Mouse (Mus musculus) myocyte (in vitro differentiated cells): Measurements from ENCODE around the gene Ddx54.

ENCODE experiments used
- CEBPB ChIP-seq: IDR thresholded peaks from 2 replicates; pipeline ENCODE4 v1.6.1; 2011; ENCODE audit warnings: mild to moderate bottlenecking, moderate library complexity; ENCODE audit not compliant: poor library complexity, insufficient read depth, severe bottlenecking
- E2F4 ChIP-seq: IDR thresholded peaks from one replicate; pipeline ENCODE4 v1.6.1; 2011; ENCODE audit warnings: mild to moderate bottlenecking, control low read depth, moderate library complexity; ENCODE audit not compliant: insufficient read depth
- MAX ChIP-seq: IDR thresholded peaks from one replicate; pipeline ENCODE4 v1.6.1; 2011; ENCODE audit warnings: low read depth, mild to moderate bottlenecking, control low read depth
- MYOD1 ChIP-seq, 3 experiments: IDR thresholded peaks; one replicate each; pipeline ENCODE4 v1.6.1; 2011; ENCODE audit warnings: control low read depth in 2 of 3, low read depth in 2 of 3, mild to moderate bottlenecking in 2 of 3, moderate library complexity in 1 of 3; ENCODE audit not compliant: insufficient read length in 2 of 3, control insufficient read depth in 1 of 3
- MYOG ChIP-seq, 3 experiments: IDR thresholded peaks; one replicate each; pipeline ENCODE4 v1.6.1; 2011; ENCODE audit warnings: control low read depth in 2 of 3, low read depth in 2 of 3, mild to moderate bottlenecking in 2 of 3; ENCODE audit not compliant: insufficient read length in 2 of 3, control insufficient read depth in 1 of 3, insufficient read depth in 1 of 3
- POLR2A ChIP-seq: IDR thresholded peaks from one replicate; pipeline ENCODE4 v1.6.1; 2011; ENCODE audit warnings: low read depth, mild to moderate bottlenecking, control low read depth, moderate library complexity; ENCODE audit not compliant: insufficient read length
- POLR2AphosphoS2 ChIP-seq: IDR thresholded peaks from one replicate; pipeline ENCODE4 v1.6.1; 2011; ENCODE audit warnings: low read depth, control low read depth; ENCODE audit not compliant: insufficient read length
- REST ChIP-seq: IDR thresholded peaks from one replicate; pipeline ENCODE4 v1.6.1; 2011; ENCODE audit warnings: mild to moderate bottlenecking, control low read depth, moderate library complexity; ENCODE audit not compliant: insufficient read depth, insufficient read length
- SRF ChIP-seq: IDR thresholded peaks from one replicate; pipeline ENCODE4 v1.6.1; 2011; ENCODE audit warnings: low read depth; ENCODE audit not compliant: control insufficient read depth, insufficient read length
- TCF12 ChIP-seq: IDR thresholded peaks from one replicate; pipeline ENCODE4 v1.6.1; 2011; ENCODE audit warnings: mild to moderate bottlenecking, control low read depth; ENCODE audit not compliant: poor library complexity, insufficient read depth, severe bottlenecking
- TCF3 ChIP-seq: IDR thresholded peaks from one replicate; pipeline ENCODE4 v1.6.1; 2011; ENCODE audit warnings: low read depth, control low read depth; ENCODE audit not compliant: insufficient read length
- USF1 ChIP-seq: IDR thresholded peaks from one replicate; pipeline ENCODE4 v1.6.1; 2011; ENCODE audit warnings: low read depth, mild to moderate bottlenecking, control low read depth, moderate library complexity

DNA sequence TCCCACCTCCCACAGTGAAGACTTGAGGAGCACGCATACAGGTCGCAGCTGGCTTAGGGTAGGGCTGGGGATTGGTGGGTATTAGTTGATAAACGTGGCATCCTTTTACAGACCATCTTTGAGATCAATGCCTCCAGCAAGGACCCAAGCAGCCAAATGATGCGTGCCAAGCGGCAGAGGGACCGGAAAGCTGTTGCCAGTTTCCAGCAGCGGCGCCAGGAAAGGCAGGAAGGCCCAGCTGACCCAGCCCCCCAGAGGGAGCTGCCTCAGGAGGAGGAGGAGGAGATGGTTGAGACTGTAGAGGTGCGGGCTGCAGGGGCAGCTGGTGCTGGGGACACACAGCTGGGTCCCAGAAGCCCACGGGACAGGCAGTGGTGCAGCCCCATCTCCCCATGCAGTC lies 11.9 kb downstream of the Ddx54 start:
- TF ChIP-seq POLR2AphosphoS2 (no peak), POLR2A (no peak), CEBPB (no peak), TCF12 (no peak), MAX (no peak), USF1 (no peak), MYOG (IDR thresholded peaks at IDR 0.05; ENCODE audit: control insufficient read depth in 1 of 3, insufficient read depth in 1 of 3, insufficient read length in 2 of 3, low read depth in 2 of 3) (no peak), MYOD1 (IDR thresholded peaks at IDR 0.05; ENCODE audit: control insufficient read depth in 1 of 3, insufficient read length in 2 of 3, low read depth in 2 of 3) (no peak), E2F4 (no peak), SRF (no peak), TCF3 (no peak), REST (no peak)
